Mouse (Mus musculus) adrenal gland, adult 2 months (tissue): ENCODE measurements at regions not wholly inside any gene's neighbourhood (a gene's known extent, or its start where the extent isn't known, plus 50 kb on each side); places are given as distances from the start of the nearest gene placed in this dataset.
A peak's percentile ranks its signal among the peaks of the same experiment; 100 is the strongest.

Experiments
- DNase-seq: peaks from one replicate; pipeline ENCODE4 v3.0.0; 2021

GRCm38 (mm10) chr10:98572782-98573536, 341.2 kb upstream of the Atp2b1 start:
- DNase-seq = no peak

GRCm38 (mm10) chr10:98577040-98577439, 337.2 kb upstream of the Atp2b1 start:
- no peak for DNase-seq

DNA sequence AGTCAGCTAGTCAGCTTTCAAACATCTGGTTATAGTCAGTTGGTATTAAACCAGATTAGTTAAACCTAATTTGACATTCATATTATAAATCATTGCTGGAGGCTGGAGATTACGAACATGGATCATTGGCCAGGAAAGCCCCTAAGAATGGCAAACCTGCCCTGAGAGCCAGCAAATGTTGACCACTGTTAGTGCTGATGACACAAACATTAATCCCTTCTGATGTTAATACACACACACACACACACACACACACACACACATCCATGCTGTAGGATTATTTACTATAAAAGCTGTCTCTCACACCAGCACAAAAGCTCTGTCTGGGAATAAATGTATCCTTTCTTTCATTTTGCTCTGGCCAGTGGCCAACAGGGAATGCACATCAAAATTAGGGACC, 329.4 kb upstream of the Atp2b1 start:
- no peak for DNase-seq

DNA sequence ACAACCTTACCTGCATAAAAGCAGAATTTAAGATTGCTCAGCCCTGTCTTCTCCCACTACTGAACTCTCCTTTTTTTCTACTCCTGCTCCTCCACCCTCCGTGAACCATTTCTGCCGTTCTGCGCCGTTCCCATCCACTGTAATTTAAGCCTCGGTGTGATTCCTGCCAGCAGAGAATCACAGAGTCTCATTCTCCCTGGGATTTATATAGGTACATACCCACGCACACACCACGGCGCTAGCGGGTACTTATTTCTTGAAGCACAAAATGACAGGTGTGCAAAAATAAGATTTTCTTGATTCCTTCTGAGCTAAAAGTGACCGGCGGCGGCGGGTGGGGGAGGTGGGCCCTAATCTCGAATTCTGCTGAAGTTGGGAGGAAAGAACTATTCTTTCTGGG, 324.5 kb upstream of the Atp2b1 start:
- DNase-seq = no peak

DNA sequence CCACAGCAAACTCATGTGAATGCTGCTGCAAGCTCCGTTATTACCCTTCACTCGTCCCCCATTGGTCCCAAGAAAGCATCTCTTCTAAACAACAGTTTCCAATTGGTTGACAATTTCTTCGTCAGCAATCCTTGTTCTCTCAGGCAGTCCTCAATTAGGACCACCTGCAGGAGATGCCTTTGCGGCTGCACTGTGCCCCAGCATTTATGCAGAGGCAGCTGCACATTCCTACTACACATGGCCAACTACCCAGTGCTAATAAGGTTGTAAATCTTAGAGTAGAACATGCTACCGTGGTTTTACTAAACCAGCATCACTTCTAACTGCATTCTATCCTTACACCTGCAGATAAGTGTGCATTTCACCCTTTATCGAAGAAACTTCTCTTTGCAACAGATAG, 322.1 kb upstream of the Atp2b1 start:
- no peak for DNase-seq

DNA sequence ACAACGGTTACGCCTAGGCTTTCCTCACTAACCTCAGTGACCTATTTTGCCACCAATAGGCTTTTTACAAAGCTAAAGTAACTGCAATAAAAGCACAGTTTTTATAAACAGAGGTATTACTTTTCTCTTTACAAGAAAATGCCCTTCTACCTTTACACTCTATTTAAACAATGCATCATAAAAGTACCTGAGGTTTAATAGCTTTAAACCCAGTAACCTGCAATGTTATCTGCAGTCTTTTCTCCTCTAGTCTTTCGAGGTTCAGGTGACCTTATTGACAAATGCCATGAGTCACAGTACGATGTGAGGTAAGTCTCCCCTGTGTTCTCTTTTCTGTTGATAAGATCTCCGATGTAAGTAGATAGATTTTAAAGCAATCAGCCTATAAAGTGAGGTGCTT, 320.3 kb upstream of the Atp2b1 start:
- DNase-seq = no peak

- DNase-seq = no peak
Observed at GRCm38 (mm10) chr10:98608221-98608941, 305.8 kb upstream of the Atp2b1 start.

GRCm38 (mm10) chr10:98610708-98611107, 303.5 kb upstream of the Atp2b1 start:
- DNase-seq = no peak

- DNase-seq = no peak
Observed at GRCm38 (mm10) chr10:98611707-98612360, 302.4 kb upstream of the Atp2b1 start.

DNA sequence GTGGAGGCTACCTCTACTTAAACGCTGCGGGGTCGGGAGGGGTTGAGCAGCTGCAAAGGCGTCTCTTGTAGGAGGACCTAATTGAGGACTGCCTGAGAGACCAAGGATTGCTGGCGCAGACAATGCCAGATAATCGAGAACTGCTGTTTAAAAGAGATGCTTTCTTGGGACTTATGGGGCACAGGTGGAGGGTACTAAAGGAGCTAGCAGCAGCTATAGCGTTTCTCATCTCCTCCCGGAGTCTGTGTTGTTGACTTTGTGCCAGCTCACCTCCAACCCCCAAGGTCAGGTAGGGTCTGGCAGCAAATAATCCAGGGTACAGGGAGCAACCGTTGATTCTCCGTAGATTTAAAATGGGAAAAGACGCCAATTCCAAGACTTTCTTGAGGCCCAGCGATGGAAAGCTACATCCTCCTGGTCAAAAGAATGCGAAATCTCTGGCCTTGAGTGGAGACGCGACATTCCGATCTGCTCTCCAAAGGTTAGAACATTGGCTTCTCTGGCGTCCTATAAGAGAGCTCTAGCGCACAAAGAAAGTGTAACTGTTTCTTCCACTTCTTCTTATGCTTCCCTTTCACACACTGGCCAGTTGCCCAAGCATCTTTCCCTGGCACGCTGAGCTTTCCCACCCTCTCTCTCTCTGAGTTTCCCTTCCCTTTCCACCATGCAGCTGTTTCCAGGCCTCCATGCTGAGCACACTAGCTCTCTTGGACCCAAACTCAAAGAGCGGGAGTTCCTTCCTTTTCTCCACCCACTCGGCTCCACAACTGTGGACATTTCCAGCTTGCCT, 295.3 kb upstream of the Atp2b1 start:
- DNase-seq = peak; percentile 4

DNA sequence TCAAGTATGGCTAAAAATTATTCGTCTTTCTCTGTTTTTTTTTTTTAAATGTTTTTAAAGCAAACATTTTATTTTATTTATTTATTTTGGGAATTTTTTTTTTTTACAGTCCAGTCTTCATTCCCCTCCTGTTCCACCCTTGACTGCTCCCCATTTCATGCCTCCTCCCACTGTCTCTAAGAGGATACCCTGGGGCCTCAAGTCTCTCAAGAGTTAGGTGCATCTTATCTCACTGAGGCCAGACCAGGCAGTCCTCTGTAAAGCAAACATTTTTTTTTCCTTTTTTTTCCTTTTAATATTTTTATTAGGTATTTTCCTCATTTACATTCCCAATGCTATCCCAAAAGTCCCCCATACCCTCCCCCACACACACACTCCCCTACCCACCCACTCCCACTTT, 290.1 kb upstream of the Atp2b1 start:
- no peak for DNase-seq

DNA sequence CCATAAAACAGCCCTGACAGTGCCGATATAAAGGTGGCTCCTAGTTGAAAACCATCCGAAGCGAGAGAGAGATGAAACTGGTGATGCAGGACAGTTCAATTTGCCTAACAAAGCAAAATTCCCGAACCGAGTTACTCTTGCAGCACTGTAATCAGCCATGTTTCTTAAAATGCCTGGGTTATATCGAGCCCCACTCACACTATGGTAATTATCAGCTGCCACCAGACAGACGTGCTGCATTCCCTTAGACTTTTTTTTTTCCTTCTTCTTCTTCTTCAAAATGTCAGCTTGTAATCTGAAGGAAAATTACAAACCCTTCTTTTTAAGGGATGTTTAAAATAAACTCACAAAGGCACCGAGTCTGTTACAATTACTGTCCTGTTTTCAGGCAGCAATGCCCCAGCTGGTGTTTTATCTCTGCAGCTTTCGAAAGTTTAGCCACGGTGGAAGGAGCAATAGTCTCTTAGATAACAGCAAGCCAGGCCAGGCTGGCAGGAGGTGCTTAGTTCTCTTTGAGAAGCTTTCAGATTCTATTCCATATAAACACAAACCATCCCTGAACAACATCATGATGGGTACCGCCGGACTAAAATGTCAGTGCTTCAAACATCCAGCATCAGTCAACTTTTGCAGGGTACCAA, 289.4 kb upstream of the Atp2b1 start:
- DNase-seq = no peak

GRCm38 (mm10) chr10:98628191-98628590, 286.0 kb upstream of the Atp2b1 start:
- DNase-seq = no peak

DNA sequence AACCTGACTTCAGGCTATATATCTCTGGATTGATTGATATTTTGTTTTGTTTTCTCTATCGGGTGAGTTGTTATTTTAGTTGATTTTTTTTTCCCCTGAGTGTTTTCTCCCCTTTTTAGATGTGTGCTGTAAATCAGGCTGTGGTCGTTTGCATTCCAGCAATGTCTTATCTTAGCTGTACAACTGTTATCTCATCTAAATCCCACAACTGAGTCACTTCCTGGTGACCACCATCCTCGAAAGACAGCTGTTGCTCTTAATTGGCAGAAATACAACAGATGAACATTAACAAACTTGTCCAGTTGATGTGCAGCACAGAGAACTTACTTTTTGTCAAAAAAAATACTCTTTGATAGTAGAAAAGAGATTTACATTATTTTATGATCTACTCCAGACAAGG, 285.0 kb upstream of the Atp2b1 start:
- DNase-seq = no peak

DNA sequence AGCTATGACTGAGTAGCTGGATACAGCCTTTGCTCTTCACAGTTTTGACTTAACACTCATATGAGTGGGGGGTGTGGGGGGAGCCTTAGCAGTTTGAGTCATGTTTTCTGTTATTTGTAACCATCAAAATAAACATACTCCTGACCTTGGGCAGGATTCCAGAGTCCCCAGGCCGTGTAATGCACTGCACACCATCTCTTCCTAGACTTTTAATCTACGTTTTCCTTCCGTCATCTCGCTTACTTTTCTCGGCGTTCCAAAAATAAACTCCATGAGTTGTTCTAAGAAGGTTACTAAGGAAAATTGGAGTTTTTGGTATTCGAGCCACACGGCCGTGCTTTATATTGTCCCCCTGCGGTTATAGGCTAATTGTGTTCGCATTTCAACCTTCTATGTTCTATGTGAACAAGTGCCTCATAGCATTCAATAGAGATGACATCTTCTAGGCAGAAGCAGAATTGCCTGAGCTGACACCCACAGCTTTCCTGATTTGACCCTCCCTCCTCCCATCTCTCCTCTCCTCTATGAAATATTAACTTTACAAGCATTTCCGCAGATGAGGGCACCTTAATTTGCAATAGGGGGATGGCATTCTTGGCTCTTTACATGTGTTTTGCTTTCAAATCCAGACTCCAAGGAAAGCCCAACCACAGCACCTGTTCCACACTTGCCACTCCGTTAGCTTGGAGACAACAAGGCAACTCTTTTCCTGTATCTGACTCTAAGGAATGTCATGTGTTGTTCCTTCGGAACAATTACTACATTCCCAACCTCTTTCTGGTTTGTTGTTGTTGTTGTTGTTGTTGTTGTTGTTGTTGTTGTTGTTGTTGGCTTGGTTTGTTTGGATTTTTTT, 276.2 kb upstream of the Atp2b1 start:
- DNase-seq = no peak

DNA sequence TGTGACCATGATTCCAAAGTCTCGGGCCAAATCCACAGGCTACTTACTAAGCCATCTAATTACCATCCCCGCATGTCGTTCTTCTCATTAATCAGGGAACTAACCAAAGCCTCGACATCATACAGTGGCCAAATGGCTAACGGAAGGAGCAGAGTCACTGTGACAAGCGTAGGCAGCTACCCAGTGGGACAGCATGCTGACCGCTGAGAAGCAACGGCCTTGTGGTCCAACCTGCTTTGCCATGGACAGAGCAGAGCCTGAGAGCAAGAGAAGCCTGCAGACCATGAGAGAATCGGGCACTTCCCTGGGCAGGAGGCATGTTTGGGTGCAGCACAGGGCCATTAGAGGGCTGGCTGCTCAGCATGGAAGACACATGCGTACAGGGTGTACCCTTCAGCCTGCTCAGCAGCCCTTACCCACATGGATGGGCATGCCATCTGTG, 268.5 kb upstream of the Atp2b1 start:
- DNase-seq = no peak

GRCm38 (mm10) chr10:98646311-98646999, 267.8 kb upstream of the Atp2b1 start:
- no peak for DNase-seq

DNA sequence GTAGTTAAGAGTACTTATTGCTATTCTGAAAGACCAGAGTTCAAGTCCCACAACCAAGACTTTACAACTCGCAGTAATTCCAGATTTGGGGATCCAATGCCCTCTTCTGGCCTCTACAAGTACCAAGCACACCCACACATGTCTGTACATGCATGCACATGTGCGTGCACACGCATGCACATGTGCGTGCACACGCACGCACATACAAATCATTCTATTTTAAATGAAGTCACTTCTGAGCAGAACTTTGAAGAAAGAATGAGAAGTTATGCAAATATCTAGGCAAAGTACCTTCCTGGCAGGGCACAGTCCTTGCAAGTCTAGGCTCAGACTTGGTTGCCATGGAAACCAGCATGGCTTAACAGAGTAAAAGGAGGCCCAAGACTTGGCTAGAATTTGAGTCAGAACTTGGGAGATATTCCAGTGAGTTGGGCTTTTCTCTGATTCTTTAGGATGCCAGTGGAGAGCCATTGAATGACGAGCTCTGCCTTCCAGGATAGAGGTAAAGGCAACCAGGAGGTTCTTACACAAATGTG, 265.4 kb upstream of the Atp2b1 start:
- no peak for DNase-seq

- DNase-seq = no peak
Observed at GRCm38 (mm10) chr10:98650533-98650932, 263.7 kb upstream of the Atp2b1 start.

DNA sequence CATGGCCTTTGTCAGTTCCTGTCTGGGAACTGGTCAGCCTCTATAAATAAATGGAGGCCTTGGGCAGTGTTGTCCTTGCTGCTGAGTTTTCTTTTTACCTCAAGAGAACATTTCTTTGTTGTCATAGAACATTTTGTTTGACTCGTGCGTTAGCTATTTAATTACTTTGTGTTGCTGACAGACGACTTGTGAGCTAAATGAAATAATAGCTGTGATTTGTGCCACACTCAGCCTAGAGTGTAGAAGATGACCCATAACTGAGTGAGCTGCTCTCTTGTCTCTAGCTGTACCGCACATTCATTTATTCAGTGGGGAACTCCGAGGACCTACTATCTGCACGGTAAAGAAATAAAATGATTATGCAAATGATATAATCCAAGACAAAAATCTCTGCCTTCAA, 263.1 kb upstream of the Atp2b1 start:
- peak; percentile 2 for DNase-seq
